In the genomic region with DNA sequence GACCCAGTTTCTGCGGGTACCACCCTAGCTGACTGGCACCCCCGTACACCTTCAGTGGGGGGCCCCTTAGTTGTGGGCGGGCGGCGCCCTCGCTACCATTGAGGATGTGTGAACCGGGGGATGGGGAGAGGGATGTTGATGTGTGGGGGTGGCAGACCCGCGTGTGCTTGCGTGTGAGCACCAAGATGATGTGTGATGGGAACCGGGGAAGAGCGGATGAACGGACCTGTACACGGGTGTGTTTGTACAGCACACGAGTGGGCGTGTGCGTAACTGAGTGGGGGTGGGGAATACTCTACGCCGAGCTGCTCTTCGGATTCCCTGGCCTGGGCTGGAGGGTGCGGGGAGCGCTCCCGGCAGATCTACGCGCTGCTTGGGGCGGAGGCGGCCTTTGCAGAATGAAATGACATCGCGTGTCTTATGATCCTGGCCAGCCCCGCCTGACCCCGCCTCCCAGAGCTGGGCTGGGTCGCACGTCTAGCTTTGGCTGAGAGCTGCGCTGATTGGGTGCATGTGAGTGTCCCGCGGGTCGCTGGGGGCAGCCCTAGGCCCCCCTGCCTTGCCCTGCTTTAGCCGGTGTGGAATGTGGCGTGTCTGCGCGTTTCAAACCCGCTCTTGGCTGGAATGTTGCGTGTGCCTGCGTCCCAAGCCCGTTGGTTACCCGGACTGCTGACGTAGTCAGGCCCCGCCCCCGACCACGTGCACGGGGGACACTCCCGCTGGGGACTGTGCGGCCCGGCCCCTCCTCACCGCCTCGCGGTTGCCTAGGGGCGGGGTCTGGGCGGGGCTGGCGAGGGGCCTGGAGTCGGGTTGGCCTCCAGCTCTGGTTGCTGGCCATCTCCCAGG, we compare ENCODE assay signal across 8 mouse cellular contexts. TPM values are rescaled to one million over a fixed set of nuclear protein-coding genes. Genes with fewer than 3 reads are reported as not detected.
A peak's percentile ranks its signal among the peaks of the same experiment; 100 is the strongest.
DNase-seq lines count a peak whose midpoint lies in the region; ATAC-seq and TF ChIP-seq lines count a peak whose summit lies in the region.

No protein-coding gene starts in this region.

- peak; percentile 97 for DNase-seq in ES-E14 (ENCODE audit: low read depth, low spot score)
- peak; percentile 98 for DNase-seq in cerebellum, adult 11-12 months
- DNase-seq in heart, postnatal 36 days = peak; percentile 99 to 100
- peak; percentile 98 for DNase-seq in layer of hippocampus, adult 2 months (ENCODE audit: low spot score in 2 of 2)
- DNase-seq in lung, embryonic 14.5 days = peak; percentile 99
- DNase-seq in thymus, adult 2 months = peak; percentile 98

- ATAC-seq in forebrain, embryonic 16.5 days = peak; percentile 72
- ATAC-seq in lung, embryonic 14.5 days (ENCODE audit: insufficient read depth) = peak; percentile 77

- H3K4me2 ChIP-seq in forebrain, embryonic 16.5 days (ENCODE audit: low read length) = peak overlapping the region; percentile 91
- H3K4me2 ChIP-seq in lung, embryonic 14.5 days = peak overlapping the region; percentile 95

- intact Hi-C loops in heart, postnatal 36 days (cut with DNase I) = no loop called here

- in situ Hi-C loops in ES-E14 (cut with MboI; ENCODE audit: low sequenced_read_pairs in 2 of 2, unreplicated experiment in 2 of 2) = no loop called here

- H3K4me3 ChIP-seq in ES-E14 (ENCODE audit: insufficient read depth in 1 of 2, low read depth in 1 of 2, low read length in 2 of 2, poor library complexity in 1 of 2, severe bottlenecking in 1 of 2) = peak overlapping the region; percentile 95 to 98
- H3K4me3 ChIP-seq in forebrain, embryonic 16.5 days (replicated peaks; ENCODE audit: low read length) = peak overlapping the region; percentile 84
- H3K4me3 ChIP-seq in layer of hippocampus, adult 2 months = peak overlapping the region; percentile 99
- peak overlapping the region; percentile 79 for H3K4me3 ChIP-seq in lung, embryonic 14.5 days (ENCODE audit: low read depth, low read length)
- H3K4me3 ChIP-seq in olfactory bulb, adult 2 months (ENCODE audit: insufficient read depth, low read depth, low read length) = peak overlapping the region; percentile 91
- H3K4me3 ChIP-seq in thymus, adult 2 months (ENCODE audit: control insufficient read depth, insufficient read depth, low read length) = peak overlapping the region; percentile 60

- no peaks in the 10 kb centered on the region for H3K27me3 ChIP-seq in forebrain, embryonic 16.5 days (replicated peaks; ENCODE audit: control insufficient read depth, insufficient read depth, low read length)
- H3K27me3 ChIP-seq in lung, embryonic 14.5 days (ENCODE audit: insufficient read depth, low read length) = no peaks in the 10 kb centered on the region
- H3K27me3 ChIP-seq in thymus, adult 2 months (ENCODE audit: control insufficient read depth, insufficient read depth, low read length) = no peaks in the 10 kb centered on the region

- no peaks in the 10 kb centered on the region for H3K9me3 ChIP-seq in ES-E14 (ENCODE audit: control insufficient read depth, insufficient read depth, low read depth, low read length)
- H3K9me3 ChIP-seq in forebrain, embryonic 16.5 days (ENCODE audit: control insufficient read depth, low read length) = no peaks in the 10 kb centered on the region
- no peaks in the 10 kb centered on the region for H3K9me3 ChIP-seq in lung, embryonic 14.5 days (ENCODE audit: low read depth, low read length)

- peaks cover 5% of the 10 kb centered on the region; the same call in 1 of the 2 replicates for H3K36me3 ChIP-seq in ES-E14 (ENCODE audit: control insufficient read depth, insufficient read depth, low read length, poor library complexity, severe bottlenecking)
- H3K36me3 ChIP-seq in forebrain, embryonic 16.5 days (ENCODE audit: control insufficient read depth, insufficient read depth) = no peaks in the 10 kb centered on the region
- H3K36me3 ChIP-seq in lung, embryonic 14.5 days (ENCODE audit: insufficient read depth) = no peaks in the 10 kb centered on the region
- H3K36me3 ChIP-seq in thymus, adult 2 months (ENCODE audit: control insufficient read depth, insufficient read depth, low read length) = no peaks in the 10 kb centered on the region

- H3K9ac ChIP-seq in ES-E14 (ENCODE audit: insufficient read depth, low read depth, low read length, poor library complexity, severe bottlenecking) = peak overlapping the region; percentile 97
- peak overlapping the region; percentile 72 for H3K9ac ChIP-seq in forebrain, embryonic 16.5 days (replicated peaks; ENCODE audit: low read depth, low read length)
- H3K9ac ChIP-seq in lung, embryonic 14.5 days = peak overlapping the region; percentile 79

- no peak; the same call in 1 of the 2 replicates for TF ChIP-seq POLR2A in olfactory bulb, adult 2 months (IDR thresholded peaks at IDR 0.05; ENCODE audit: insufficient read depth, low read depth, low read length)
- TF ChIP-seq POLR2A in thymus, adult 2 months (IDR thresholded peaks at IDR 0.05; ENCODE audit: control insufficient read depth, extremely low read depth, insufficient read depth, low read length, poor library complexity) = 0 out of 2 replicates have a peak, but pooled peaks have one; percentile 16

- TF ChIP-seq CTCF in layer of hippocampus, adult 2 months (conservative IDR thresholded peaks at IDR 0.05) = no peak
- 0 out of 2 replicates have a peak, but pooled peaks have one; percentile 5 for TF ChIP-seq CTCF in lung, embryonic 14.5 days (IDR thresholded peaks at IDR 0.05; ENCODE audit: low read depth)
- 0 out of 2 replicates have a peak, but pooled peaks have one; percentile 21 for TF ChIP-seq CTCF in olfactory bulb, adult 2 months (IDR thresholded peaks at IDR 0.05; ENCODE audit: insufficient read depth, low read depth, low read length)
- no peak for TF ChIP-seq CTCF in thymus, adult 2 months (IDR thresholded peaks at IDR 0.05; ENCODE audit: borderline replicate concordance, control insufficient read depth, extremely low read depth, insufficient read depth, low read length, poor library complexity)

- H3K4me1 ChIP-seq in ES-E14 (ENCODE audit: control insufficient read depth in 2 of 2, insufficient read depth in 2 of 2, low read length in 2 of 2, poor library complexity in 1 of 2) = peaks cover 2 to 32% of the 10 kb centered on the region in 2 experiments; a peak in 3 of 4 replicates
- H3K4me1 ChIP-seq in forebrain, embryonic 16.5 days (replicated peaks; ENCODE audit: control insufficient read depth, insufficient read depth, low read length) = peaks cover 21% of the 10 kb centered on the region
- H3K4me1 ChIP-seq in lung, embryonic 14.5 days (ENCODE audit: insufficient read depth) = peaks cover 16% of the 10 kb centered on the region
- H3K4me1 ChIP-seq in olfactory bulb, adult 2 months (ENCODE audit: control insufficient read depth, insufficient read depth, low read length) = peaks cover 31% of the 10 kb centered on the region
- H3K4me1 ChIP-seq in thymus, adult 2 months (replicated peaks; ENCODE audit: control insufficient read depth, insufficient read depth, low read length) = peaks cover 43% of the 10 kb centered on the region

- H3K27ac ChIP-seq in ES-E14 (ENCODE audit: insufficient read depth, low read depth, low read length, poor library complexity, severe bottlenecking) = peak overlapping the region; percentile 90
- H3K27ac ChIP-seq in forebrain, embryonic 16.5 days (ENCODE audit: low read length) = peak overlapping the region; percentile 83
- H3K27ac ChIP-seq in layer of hippocampus, adult 2 months = peak overlapping the region; percentile 98
- H3K27ac ChIP-seq in lung, embryonic 14.5 days (ENCODE audit: low read depth) = peak overlapping the region; percentile 96
- peak overlapping the region; percentile 65 for H3K27ac ChIP-seq in olfactory bulb, adult 2 months (ENCODE audit: insufficient read depth, low read depth, low read length)
- H3K27ac ChIP-seq in thymus, adult 2 months (ENCODE audit: control insufficient read depth, insufficient read depth, low read length) = peak overlapping the region; percentile 72

- under 1% methylated on average over 61 of the region's 61 CpGs for WGBS in forebrain, embryonic 16.5 days
- under 1% methylated on average over 61 of the region's 61 CpGs for WGBS in lung, embryonic 14.5 days
- WGBS in olfactory bulb, adult 2 months = under 1% methylated on average over 61 of the region's 61 CpGs
- WGBS in thymus, adult 2 months = under 1% methylated on average over 61 of the region's 61 CpGs

TF ChIP-seq in ES-E14, 5 proteins besides CTCF, POLR2A, EP300 and RAD21:
- TF ChIP-seq ZC3H11A (IDR thresholded peaks at IDR 0.05; ENCODE audit: borderline replicate concordance, low read depth, low read length) (no peak), ZNF384 (IDR thresholded peaks at IDR 0.05; ENCODE audit: low read depth, low read length) (no peak), HCFC1 (IDR thresholded peaks at IDR 0.05; ENCODE audit: borderline replicate concordance, insufficient read depth, low read length) (peak; percentile 69; the same call in 1 of the 2 replicates), MAFK (IDR thresholded peaks at IDR 0.05; ENCODE audit: insufficient read depth, low read depth, low read length) (no peak)

RNA-seq across cellular contexts. Expression of a gene that starts 1.1 kb away (rescaled TPM):
- total RNA-seq in ES-E14 (2012; rRNA removed) = 10.2 and 10.3 TPM in 2 replicates
- polyA plus RNA-seq in forebrain, embryonic 16.5 days (2015; fragmentation: Nextera tagmentation; extraction: Ambion mirVana) = 8.6 and 9.2 TPM in 2 replicates
- total RNA-seq in heart, postnatal 36 days (2021) = 10 to 100 TPM; 11.4 to 11.9 TPM
- total RNA-seq in layer of hippocampus, adult 2 months (2021) = 10 to 100 TPM; 31.3 to 32.8 TPM
- 4.3 and 4.4 TPM in 2 replicates for polyA plus RNA-seq in lung, embryonic 14.5 days (2014; fragmentation: Nextera tagmentation; extraction: Ambion mirVana)
- polyA plus RNA-seq in olfactory bulb, adult 2 months (2012; ENCODE audit: insufficient read depth, insufficient read length, low replicate concordance, missing spikeins) = not detected in 2 replicates
- 39.9 and 48.4 TPM in 2 replicates for polyA plus RNA-seq in thymus, adult 2 months (2012; rRNA removed)

Comparison
In these comparisons a context has a peak if more than half of its experiments do, and no peak if none do; other contexts are left out.
1. Peak in every context shown above with its lines: DNase-seq, ATAC-seq, H3K4me3 ChIP-seq and H3K27ac ChIP-seq.
2. CTCF ChIP-seq: peak in lung, embryonic 14.5 days (single experiment) and olfactory bulb, adult 2 months (single experiment); none in layer of hippocampus, adult 2 months (single experiment) and thymus, adult 2 months (single experiment).